Mouse (Mus musculus): ENCODE results near the gene Tln1. TPM values are rescaled to one million over a fixed set of nuclear protein-coding genes. Genes with fewer than 3 reads are reported as not detected.
A peak's percentile ranks its signal among the peaks of the same experiment; 100 is the strongest.
"Not testable (repeated sequence)": the region's sequence is repeated elsewhere in the genome, so short reads cannot be mapped to it uniquely, and the experiment has no call there.

Gene Tln1
- total RNA-seq (2018; cell fraction: chromatin; rRNA removed): 100 to 1,000 TPM; 371 to 915 (median 599) TPM
- 100 to 1,000 TPM; 102 to 313 (median 224) TPM for total RNA-seq (2018; cell fraction: cytosol; rRNA removed)
- total RNA-seq (2018; cell fraction: nucleus; rRNA removed): 1,000 to 10,000 TPM in 1 of 26 experiments, 100 to 1,000 TPM in 25; 373 to 1,005 (median 515) TPM
- 179 to 305 TPM (median 276 TPM) in 3 replicates for polyA plus RNA-seq (2018)

DNA sequence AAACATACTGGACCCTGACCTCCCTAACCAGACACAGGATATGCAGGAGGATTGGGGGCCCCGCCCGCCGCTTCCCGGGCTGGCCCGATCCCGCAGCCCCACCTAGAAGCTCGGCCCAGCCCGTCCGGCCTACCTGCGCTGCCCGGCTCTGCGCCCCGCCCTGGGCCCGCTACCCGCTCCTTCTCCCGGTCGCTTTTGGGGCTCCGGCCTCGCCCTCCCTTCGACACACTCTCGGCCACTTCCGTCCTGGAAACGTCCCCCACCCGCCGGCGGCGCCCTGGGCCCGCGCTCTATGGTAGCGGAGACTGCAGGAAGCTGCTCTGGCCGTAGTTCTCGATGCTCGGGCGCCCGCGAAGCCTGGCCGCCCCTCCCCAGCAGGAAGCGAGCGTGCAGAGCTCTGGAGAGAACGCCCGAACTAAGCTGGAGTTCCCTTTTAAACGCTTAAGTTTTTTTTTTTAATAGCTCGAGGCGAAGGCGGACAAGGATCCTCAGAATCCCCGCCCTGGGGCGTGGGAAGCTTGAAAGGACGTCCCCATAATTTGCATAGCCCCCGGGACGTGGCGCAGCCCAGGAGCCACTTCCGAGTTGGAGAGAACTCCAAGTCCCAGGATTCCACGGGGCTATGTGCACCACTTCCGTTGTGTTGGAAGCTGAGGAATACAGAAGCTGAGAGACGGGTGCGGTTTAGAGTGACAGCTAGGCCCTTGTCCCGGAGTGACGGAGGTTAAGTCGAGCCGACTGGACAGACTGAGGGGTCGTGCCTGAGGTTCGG is at the start of gene Tln1, which contains the start of gene Creb3:
TSS of gene Tln1 (minus strand) at position 695 of the 772 bp plus-strand sequence.
TSS of gene Creb3 (plus strand) at position 336 of the 772 bp plus-strand sequence.
- Histone ChIP-seq H3K4me3 (ENCODE audit: inconsistent target) (peak within 1 kb of the TSS; percentile 94), H3K79me2 (ENCODE audit: inconsistent target) (peaks cover 62% of the 10 kb centered on the region), H3K27ac (peak within 1 kb of the TSS; percentile 97), H3K36me3 (ENCODE audit: inconsistent target) (peaks cover 34% of the 10 kb centered on the region; the same call in 1 of the 2 replicates)
- WGBS (ENCODE audit: missing documents): under 1% methylated on average over 61 of the region's 62 CpGs

DNA sequence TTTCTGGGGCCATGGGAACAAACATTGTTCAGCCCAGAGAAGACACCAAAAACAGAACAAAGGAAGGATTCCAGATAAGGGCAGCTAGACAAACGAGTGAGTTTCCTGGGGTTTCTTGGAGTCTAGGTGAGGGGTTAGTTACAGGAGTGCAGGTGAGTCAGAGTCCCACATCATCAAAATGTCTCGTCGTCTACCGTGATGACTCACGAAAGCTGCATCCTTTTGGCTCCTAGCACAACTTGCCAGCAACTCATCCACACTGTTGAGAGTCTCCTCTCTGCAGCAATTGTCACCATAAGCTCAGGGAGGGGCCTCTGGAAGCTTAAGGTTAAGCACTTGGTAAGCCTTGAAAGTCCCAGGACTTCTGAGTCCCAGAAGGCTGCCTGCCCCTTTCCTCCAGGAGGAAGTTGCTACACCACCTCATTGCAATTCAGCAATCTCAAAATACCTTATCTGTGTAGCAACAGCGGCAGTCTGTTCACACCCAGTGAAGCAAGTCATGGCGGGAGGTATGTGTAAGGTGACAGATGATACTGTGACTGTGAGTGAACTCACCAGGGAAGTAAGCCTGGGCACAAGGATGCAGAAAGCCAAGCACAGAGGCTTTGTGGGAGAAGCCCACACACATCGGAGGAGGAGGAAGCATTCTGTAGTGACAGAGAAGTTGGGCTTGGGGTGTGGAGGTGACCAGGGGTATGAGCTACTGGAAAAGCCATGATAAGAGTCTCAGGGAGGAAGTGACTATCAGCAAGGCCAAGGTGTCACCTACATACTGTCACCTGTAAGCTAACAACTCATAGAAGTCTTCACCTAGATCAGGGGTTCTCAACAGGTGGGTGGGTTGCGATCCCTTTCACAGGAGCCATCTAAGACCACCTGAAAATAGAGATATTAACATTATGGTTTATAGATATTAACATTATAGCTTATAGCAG is 42.5 kb upstream of the Tln1 start:
- H3K79me2 ChIP-seq (ENCODE audit: inconsistent target): no peaks in the 10 kb centered on the region
- 35% methylated on average over 9 of the region's 9 CpGs for WGBS (ENCODE audit: missing documents)
- H3K4me3 ChIP-seq (ENCODE audit: inconsistent target): no peak overlapping the region
- H3K27ac ChIP-seq: no peak overlapping the region
- no peaks in the 10 kb centered on the region for H3K36me3 ChIP-seq (ENCODE audit: inconsistent target)

DNA sequence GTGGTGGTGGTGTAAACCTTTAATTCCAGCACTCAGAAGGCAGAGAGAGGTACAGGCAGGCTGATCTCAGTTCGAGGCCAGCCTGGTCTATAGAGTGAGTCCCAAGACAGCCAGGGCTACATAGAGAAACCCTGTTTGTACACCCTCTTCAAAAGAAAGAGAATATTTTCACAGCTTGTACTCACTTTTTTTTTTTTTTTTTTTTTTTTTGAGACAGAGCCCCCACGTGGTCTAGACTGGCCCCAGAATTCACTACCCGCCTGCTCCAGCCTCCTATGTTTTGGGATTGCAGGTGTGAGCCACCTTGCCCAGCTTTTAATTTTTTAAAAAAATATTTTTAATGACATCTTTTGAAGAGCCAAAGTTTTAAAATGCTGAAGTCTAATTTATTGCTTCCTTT is 41.6 kb upstream of the Tln1 start:
- Histone ChIP-seq H3K4me3 (ENCODE audit: inconsistent target) (no peak overlapping the region), H3K36me3 (ENCODE audit: inconsistent target) (no peaks in the 10 kb centered on the region), H3K27ac (no peak overlapping the region), H3K79me2 (ENCODE audit: inconsistent target) (no peaks in the 10 kb centered on the region)
- WGBS (ENCODE audit: missing documents): 71% methylated on average over 3 of the region's 3 CpGs

DNA sequence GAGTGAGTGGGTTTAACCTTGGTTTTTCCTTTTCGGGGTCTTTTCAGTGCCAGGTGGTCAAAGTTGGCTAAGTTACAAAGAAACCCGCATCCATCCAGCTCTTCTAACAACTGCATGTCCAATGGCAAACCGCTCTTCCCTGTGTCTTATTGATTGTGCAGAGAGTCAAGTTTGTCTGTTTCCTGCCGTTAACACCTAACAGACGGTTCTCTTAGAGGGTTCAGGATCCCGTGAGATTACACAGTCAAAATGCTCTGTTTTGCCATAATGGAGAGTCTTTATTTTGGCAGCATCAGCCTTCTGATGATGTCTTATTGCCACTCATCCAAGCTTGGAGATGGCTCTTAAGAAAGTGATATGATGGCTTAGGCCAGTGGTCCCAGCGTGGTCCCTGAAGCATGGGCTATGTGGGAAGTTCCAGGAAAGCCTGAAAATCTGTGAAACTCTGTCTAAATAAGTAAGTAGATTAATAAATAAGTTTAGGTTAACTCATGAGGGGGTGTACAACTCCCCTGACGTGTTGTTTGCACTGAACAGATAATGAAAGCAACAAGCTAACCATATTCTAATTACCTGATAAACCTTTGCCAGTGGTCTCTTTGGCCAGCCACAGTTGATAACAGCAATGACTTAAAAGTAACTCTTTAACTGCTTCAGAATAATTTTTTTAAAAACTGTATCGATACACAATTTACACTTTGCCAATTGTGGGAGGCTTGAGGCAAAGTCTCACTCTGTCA is 37.9 kb upstream of the Tln1 start:
- 92% methylated on average over 9 of the region's 9 CpGs for WGBS (ENCODE audit: missing documents)
- Histone ChIP-seq H3K4me3 (ENCODE audit: inconsistent target) (no peak overlapping the region), H3K27ac (no peak overlapping the region), H3K36me3 (ENCODE audit: inconsistent target) (no peaks in the 10 kb centered on the region), H3K79me2 (ENCODE audit: inconsistent target) (no peaks in the 10 kb centered on the region)

DNA sequence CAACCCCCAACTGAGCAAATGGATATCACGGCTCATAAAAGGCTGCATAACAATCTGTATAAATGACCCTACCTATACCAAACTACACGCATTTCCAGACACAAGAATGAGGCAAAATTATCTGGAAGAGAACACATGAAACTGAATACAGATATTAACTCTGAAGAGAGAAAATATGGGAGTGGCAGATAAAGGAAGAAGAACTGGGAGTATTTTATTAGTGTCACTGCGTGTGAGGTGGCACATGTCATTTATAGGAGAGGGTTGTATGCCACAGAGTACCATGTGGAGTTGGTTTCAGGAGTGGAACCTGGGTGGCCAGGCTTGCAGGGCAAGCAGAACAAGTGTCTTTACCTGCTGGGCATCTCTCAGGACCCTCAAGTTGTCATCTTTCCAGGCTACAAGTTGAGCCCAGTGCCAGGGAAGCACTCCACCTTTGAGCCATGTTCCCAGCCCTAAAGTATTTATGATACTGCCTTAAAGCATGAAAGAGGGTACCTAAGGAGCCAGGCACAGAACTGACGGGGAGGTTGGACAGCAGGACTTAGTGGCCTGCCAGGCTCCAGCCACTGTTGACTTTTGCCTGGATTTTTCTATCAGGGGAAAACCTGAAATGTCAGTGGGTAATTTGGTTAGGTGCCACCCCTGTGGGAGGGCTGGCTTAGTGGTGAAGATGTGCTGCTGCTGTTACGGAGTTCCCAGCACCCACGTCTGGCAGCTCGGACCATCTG is 36.3 kb upstream of the Tln1 start:
- H3K27ac ChIP-seq: no peak overlapping the region
- 93% methylated on average over 7 of the region's 7 CpGs for WGBS (ENCODE audit: missing documents)

DNA sequence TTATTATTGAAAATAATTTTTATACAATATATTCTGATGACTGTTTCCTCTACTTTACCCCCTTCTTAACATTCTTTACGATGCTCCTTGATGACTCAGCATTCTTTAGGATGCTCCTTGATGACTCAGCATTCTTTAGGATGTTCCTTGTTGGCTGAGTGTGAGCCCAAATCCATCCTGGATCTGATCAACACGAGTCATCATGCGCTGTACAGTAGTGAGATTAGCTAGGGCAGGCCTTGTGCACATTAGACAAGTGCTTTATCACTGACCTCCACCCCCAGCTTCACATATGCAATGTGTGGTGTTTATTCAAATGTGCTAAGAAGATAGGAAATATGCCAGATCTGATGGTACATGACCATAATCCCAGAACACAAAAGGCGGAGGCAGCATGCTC is 35.7 kb upstream of the Tln1 start:
- H3K27ac ChIP-seq: no peak overlapping the region
- no peak overlapping the region for H3K4me3 ChIP-seq (ENCODE audit: inconsistent target)
- H3K36me3 ChIP-seq (ENCODE audit: inconsistent target): no peaks in the 10 kb centered on the region
- 74% methylated on average over 4 of the region's 4 CpGs for WGBS (ENCODE audit: missing documents)
- H3K79me2 ChIP-seq (ENCODE audit: inconsistent target): no peaks in the 10 kb centered on the region

More for the DNA sequence above, 36.3 kb upstream of the Tln1 start:
- Histone ChIP-seq H3K79me2 (ENCODE audit: inconsistent target) (no peaks in the 10 kb centered on the region), H3K36me3 (ENCODE audit: inconsistent target) (no peaks in the 10 kb centered on the region), H3K4me3 (ENCODE audit: inconsistent target) (no peak overlapping the region)

DNA sequence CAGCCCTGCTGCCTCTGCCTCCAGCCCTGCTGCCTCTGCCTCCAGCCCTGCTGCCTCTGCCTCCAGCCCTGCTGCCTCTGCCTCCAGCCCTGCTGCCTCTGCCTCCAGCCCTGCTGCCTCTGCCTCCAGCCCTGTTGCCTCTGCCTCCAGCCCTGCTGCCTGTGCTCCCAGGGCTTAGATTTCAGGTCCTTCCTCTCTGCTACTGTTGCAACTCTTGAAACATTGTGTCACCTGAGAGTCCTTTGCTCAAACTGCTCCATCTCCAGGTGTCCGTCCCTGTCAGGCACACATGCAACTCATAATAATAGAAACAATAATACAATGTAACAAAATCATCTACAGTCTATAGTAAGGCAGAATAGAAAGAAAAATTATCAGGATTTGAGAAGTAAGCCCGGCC is 34.1 kb upstream of the Tln1 start:
- not testable (repeated sequence) for H3K79me2 ChIP-seq (ENCODE audit: inconsistent target); H3K27ac ChIP-seq; H3K4me3 ChIP-seq (ENCODE audit: inconsistent target); H3K36me3 ChIP-seq (ENCODE audit: inconsistent target)
- WGBS (ENCODE audit: missing documents): 100% methylated on average over 2 of the region's 2 CpGs

DNA sequence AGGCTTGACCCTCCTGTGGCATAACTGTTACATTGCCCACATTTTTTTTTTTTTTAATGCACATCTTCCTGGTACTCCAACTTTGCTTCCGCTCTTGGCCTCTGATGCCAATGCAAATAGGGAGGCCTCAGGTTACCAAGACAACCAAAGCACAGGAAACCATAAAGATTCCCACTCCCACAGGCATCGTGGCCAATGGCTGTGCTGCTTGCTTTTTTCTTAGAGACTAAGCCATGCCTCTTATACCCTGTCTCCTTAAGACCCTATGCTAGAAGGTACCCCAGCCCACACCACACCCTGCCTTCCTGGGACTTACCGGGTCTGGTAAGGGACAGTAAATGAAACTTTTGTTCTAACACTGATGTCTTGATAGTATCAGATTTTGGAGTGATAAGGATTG is 31.0 kb upstream of the Tln1 start:
- H3K4me3 ChIP-seq (ENCODE audit: inconsistent target): no peak overlapping the region
- H3K79me2 ChIP-seq (ENCODE audit: inconsistent target): no peaks in the 10 kb centered on the region
- H3K27ac ChIP-seq: no peak overlapping the region
- WGBS (ENCODE audit: missing documents): 44% methylated on average over 3 of the region's 3 CpGs
- H3K36me3 ChIP-seq (ENCODE audit: inconsistent target): no peaks in the 10 kb centered on the region

DNA sequence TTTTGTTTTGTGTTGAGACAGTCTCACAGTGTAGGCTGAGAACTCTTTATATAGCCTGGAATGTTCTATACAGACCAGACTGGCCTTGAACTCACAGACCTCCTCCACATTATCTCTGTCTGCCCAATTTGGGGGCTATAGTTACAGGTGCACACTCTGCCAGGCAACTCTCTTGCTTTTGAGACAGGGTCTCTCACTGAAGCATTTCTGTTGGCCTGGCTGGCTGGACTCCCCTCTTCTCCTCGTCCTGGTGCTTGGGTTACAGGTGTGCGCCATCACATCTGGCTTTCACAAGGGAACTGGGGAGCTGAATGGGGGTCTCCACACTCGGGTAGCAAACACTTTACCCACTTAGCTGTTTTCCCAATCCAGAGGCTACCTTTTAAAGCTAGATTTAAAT is 29.5 kb upstream of the Tln1 start:
- Histone ChIP-seq H3K4me3 (ENCODE audit: inconsistent target) (no peak overlapping the region), H3K79me2 (ENCODE audit: inconsistent target) (no peaks in the 10 kb centered on the region), H3K36me3 (ENCODE audit: inconsistent target) (no peaks in the 10 kb centered on the region), H3K27ac (no peak overlapping the region)
- 88% methylated on average over 3 of the region's 3 CpGs for WGBS (ENCODE audit: missing documents)

DNA sequence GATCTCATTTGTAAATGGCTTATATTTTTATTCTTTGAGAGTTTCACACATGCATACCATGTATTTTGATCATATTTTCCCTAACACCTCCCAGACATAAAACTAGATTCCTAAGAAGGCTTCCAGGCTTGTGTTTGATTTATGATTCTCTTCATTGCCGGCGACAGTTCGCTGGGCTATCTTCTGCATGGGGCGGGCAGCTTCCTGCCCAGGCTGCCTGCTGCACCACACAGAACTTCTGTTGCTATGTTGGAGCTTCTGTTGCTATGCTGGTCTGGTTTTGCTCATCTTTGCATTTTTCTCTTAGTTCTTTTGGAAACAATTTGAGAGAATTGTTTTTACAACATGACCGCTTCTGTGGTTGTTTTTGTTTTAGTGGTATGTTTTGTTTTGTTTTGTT is 29.1 kb upstream of the Tln1 start:
- Histone ChIP-seq H3K79me2 (ENCODE audit: inconsistent target) (no peaks in the 10 kb centered on the region), H3K4me3 (ENCODE audit: inconsistent target) (no peak overlapping the region), H3K27ac (no peak overlapping the region), H3K36me3 (ENCODE audit: inconsistent target) (no peaks in the 10 kb centered on the region)
- WGBS (ENCODE audit: missing documents): 31% methylated on average over 5 of the region's 5 CpGs

DNA sequence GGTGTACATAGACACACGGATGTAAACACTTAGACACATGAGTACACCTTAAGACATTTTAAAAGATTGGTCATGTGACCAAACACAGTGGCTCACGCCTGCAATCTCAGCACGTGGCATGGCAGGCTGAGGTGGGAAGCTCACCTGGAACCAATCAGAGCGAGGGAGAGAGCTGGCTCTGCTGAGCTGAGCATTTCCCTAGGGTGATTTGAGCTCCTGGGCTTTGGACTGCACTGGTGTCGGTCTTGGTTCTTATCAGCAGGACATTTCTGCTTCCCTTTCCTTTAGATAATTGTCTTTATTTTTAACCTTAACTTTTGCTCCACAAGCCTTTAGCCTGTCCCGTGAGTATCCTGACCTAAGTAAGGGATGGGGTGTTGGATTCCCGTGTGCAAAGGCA is 25.2 kb upstream of the Tln1 start:
- H3K4me3 ChIP-seq (ENCODE audit: inconsistent target): no peak overlapping the region
- H3K79me2 ChIP-seq (ENCODE audit: inconsistent target): no peaks in the 10 kb centered on the region
- H3K36me3 ChIP-seq (ENCODE audit: inconsistent target): peaks cover 14% of the 10 kb centered on the region
- H3K27ac ChIP-seq: no peak overlapping the region
- 39% methylated on average over 7 of the region's 7 CpGs for WGBS (ENCODE audit: missing documents)

DNA sequence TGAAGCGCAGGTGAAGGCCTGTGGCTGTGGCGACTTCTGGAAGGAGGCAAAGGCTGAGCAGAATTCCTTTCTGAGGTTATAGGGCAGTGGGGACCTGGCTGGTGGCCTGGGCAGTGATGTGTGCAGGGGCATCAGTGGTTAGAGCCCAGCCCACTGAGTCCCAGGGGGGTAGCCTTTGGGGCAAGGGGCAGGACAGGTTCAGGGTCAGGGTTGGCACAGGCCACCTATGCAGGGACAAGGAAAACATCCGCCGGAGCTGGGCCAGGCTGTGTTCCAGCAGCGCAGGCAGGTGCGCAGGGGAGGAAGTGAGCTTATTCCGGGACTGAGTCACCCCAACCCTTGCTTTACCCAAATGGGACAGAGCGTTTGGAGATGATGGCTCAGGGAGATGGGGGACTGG is 23.9 kb upstream of the Tln1 start:
- H3K27ac ChIP-seq: no peak overlapping the region
- H3K79me2 ChIP-seq (ENCODE audit: inconsistent target): no peaks in the 10 kb centered on the region
- no peak overlapping the region for H3K4me3 ChIP-seq (ENCODE audit: inconsistent target)
- 30% methylated on average over 8 of the region's 8 CpGs for WGBS (ENCODE audit: missing documents)
- H3K36me3 ChIP-seq (ENCODE audit: inconsistent target): peaks cover 27% of the 10 kb centered on the region

DNA sequence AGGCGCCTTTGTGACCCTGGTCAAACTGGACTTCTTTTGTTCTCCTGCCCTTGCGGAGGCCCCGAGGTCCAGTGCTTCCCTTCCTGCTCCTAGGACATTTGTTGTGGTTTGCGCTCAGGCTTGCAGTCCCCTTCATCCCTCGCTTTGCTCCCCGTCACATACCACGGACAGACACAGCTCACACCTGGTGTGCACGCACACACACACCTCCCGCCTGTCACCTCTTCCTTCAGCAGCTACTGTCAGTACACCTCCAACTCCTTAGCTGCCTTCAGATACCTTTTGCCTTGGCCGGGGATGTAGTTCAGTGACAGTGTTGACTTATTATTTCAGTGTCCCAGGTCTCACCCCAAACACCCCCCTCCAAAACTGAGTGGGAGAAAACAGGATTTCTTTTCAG is 23.2 kb upstream of the Tln1 start:
- Histone ChIP-seq H3K36me3 (ENCODE audit: inconsistent target) (peaks cover 30% of the 10 kb centered on the region), H3K27ac (no peak overlapping the region), H3K79me2 (ENCODE audit: inconsistent target) (no peaks in the 10 kb centered on the region), H3K4me3 (ENCODE audit: inconsistent target) (no peak overlapping the region)
- WGBS (ENCODE audit: missing documents): 92% methylated on average over 10 of the region's 10 CpGs

All from macrophage (primary cell).